In genomic region chr4:156063861-156064509, GRCm38 (mm10) we compare ENCODE assay signal across 12 mouse cellular contexts. TPM values are rescaled to one million over a fixed set of nuclear protein-coding genes. Genes with fewer than 3 reads are reported as not detected.
DNase-seq lines count a peak whose midpoint lies in the region; ATAC-seq and TF ChIP-seq lines count a peak whose summit lies in the region.
"Had no signal": no experiment of that assay in that cellular context is flagged by ENCODE, and none has a peak within 500 bp of the region (broad histone marks: within the 10 kb centered on the region; RNA-seq: fewer than 3 reads in every experiment).

No protein-coding gene starts in this region.

- no peak overlapping the region for H3K4me3 ChIP-seq in forebrain, embryonic 11.5 days (ENCODE audit: low read depth, low read length)
- no peak overlapping the region for H3K4me3 ChIP-seq in forebrain, embryonic 16.5 days (replicated peaks; ENCODE audit: low read length)
- peak overlapping the region; percentile 62 for H3K4me3 ChIP-seq in testis, adult 2 months (ENCODE audit: control insufficient read depth, low read depth, low read length)
- no peak overlapping the region for H3K4me3 ChIP-seq in midbrain, embryonic 10.5 days
- no peak overlapping the region for H3K4me3 ChIP-seq in stomach, postnatal 0 days (ENCODE audit: low read depth, low read length)
- H3K4me3 ChIP-seq: heart, embryonic 15.5 days had no signal

- WGBS in forebrain, embryonic 11.5 days: 0% methylated on average over 4 of the region's 4 CpGs
- 5% methylated on average over 4 of the region's 4 CpGs for WGBS in forebrain, embryonic 16.5 days
- WGBS in midbrain, embryonic 10.5 days: 6% methylated on average over 4 of the region's 4 CpGs
- 18% methylated on average over 4 of the region's 4 CpGs for WGBS in stomach, postnatal 0 days

- no peak overlapping the region for H3K4me2 ChIP-seq in forebrain, embryonic 11.5 days (ENCODE audit: low read depth, low read length, severe bottlenecking)
- no peak overlapping the region for H3K4me2 ChIP-seq in forebrain, embryonic 16.5 days (ENCODE audit: low read length)
- H3K4me2 ChIP-seq in stomach, postnatal 0 days (replicated peaks; ENCODE audit: low read depth): no peak overlapping the region
- H3K4me2 ChIP-seq: heart, embryonic 15.5 days had no signal

- H3K9ac ChIP-seq in forebrain, embryonic 11.5 days (ENCODE audit: low read length): 0 out of 2 replicates have a peak overlapping the region, but pooled peaks have one; percentile 12
- no peak overlapping the region for H3K9ac ChIP-seq in forebrain, embryonic 16.5 days (replicated peaks; ENCODE audit: low read depth, low read length)
- H3K9ac ChIP-seq in stomach, postnatal 0 days (ENCODE audit: low read length): peak overlapping the region; percentile 45
- H3K9ac ChIP-seq: heart, embryonic 15.5 days had no signal

- no peak for DNase-seq in forebrain, embryonic 11.5 days (ENCODE audit: low spot score)
- DNase-seq in testis, postnatal 14 days (ENCODE audit: low spot score): no peak
- peak; percentile 36 for DNase-seq in midbrain, embryonic 10.5 days (ENCODE audit: low spot score)
- peak; percentile 75 for DNase-seq in stomach, postnatal 0 days (ENCODE audit: low spot score)
- DNase-seq in frontal cortex, postnatal 25 days (ENCODE audit: low spot score in 2 of 2): no peak
- DNase-seq in ovary, postnatal 36 days (ENCODE audit: low spot score): no peak
- DNase-seq: lung, adult 18-20 months had no signal

- H3K4me1 ChIP-seq in forebrain, embryonic 11.5 days (replicated peaks; ENCODE audit: control insufficient read depth, insufficient read depth, low read length): peaks cover 4% of the 10 kb centered on the region
- H3K4me1 ChIP-seq in forebrain, embryonic 16.5 days (replicated peaks; ENCODE audit: control insufficient read depth, insufficient read depth, low read length): peaks cover 3% of the 10 kb centered on the region; the same call in 1 of the 2 replicates
- H3K4me1 ChIP-seq in testis, adult 2 months (ENCODE audit: control insufficient read depth, insufficient read depth, low read length): no peaks in the 10 kb centered on the region
- peaks cover 15% of the 10 kb centered on the region for H3K4me1 ChIP-seq in midbrain, embryonic 10.5 days
- peaks cover 4% of the 10 kb centered on the region; the same call in 1 of the 2 replicates for H3K4me1 ChIP-seq in stomach, postnatal 0 days (replicated peaks; ENCODE audit: control insufficient read depth, insufficient read depth)

- no peak for ATAC-seq in forebrain, embryonic 11.5 days (replicated peaks; ENCODE audit: low FRiP score)
- no peak for ATAC-seq in forebrain, embryonic 16.5 days
- ATAC-seq in stomach, postnatal 0 days (ENCODE audit: low FRiP score, low TSS enrichment): no peak
- ATAC-seq: Patski had no signal

- H3K27ac ChIP-seq in forebrain, embryonic 11.5 days (ENCODE audit: low read depth, low read length): no peak overlapping the region
- no peak overlapping the region for H3K27ac ChIP-seq in forebrain, embryonic 16.5 days (ENCODE audit: low read length)
- peak overlapping the region; percentile 16; the same call in 1 of the 2 replicates for H3K27ac ChIP-seq in testis, adult 2 months (ENCODE audit: control insufficient read depth, insufficient read depth, low read depth, low read length)
- H3K27ac ChIP-seq in midbrain, embryonic 10.5 days (replicated peaks): peak overlapping the region; percentile 70
- peak overlapping the region; percentile 82 for H3K27ac ChIP-seq in stomach, postnatal 0 days (replicated peaks)
- H3K27ac ChIP-seq: heart, embryonic 15.5 days had no signal

- TF ChIP-seq POLR2A in testis, adult 2 months (IDR thresholded peaks at IDR 0.05; ENCODE audit: control insufficient read depth, low read depth, low read length): peak; percentile 41; the same call in 1 of the 2 replicates

- H3K9me3 ChIP-seq in forebrain, embryonic 11.5 days (ENCODE audit: control insufficient read depth, low read length): no peaks in the 10 kb centered on the region
- no peaks in the 10 kb centered on the region for H3K9me3 ChIP-seq in forebrain, embryonic 16.5 days (ENCODE audit: control insufficient read depth, low read length)
- H3K9me3 ChIP-seq in midbrain, embryonic 10.5 days (replicated peaks): no peaks in the 10 kb centered on the region
- H3K9me3 ChIP-seq in stomach, postnatal 0 days (ENCODE audit: control insufficient read depth, low read length): no peaks in the 10 kb centered on the region
- H3K9me3 ChIP-seq: heart, embryonic 15.5 days had no signal

- no peak for TF ChIP-seq CTCF in testis, adult 2 months (IDR thresholded peaks at IDR 0.05; ENCODE audit: control insufficient read depth, insufficient read depth, insufficient replicate concordance, low read depth, low read length)
- no peak for TF ChIP-seq CTCF in stomach, postnatal 0 days (IDR thresholded peaks at IDR 0.05; ENCODE audit: low read depth)

- H3K27me3 ChIP-seq in forebrain, embryonic 11.5 days (ENCODE audit: control insufficient read depth, insufficient read depth, low read length): no peaks in the 10 kb centered on the region
- H3K27me3 ChIP-seq in forebrain, embryonic 16.5 days (replicated peaks; ENCODE audit: control insufficient read depth, insufficient read depth, low read length): no peaks in the 10 kb centered on the region
- H3K27me3 ChIP-seq in testis, adult 2 months (ENCODE audit: control insufficient read depth, insufficient read depth, low read length): no peaks in the 10 kb centered on the region
- H3K27me3 ChIP-seq in midbrain, embryonic 10.5 days (ENCODE audit: low read depth, poor library complexity, severe bottlenecking): no peaks in the 10 kb centered on the region
- no peaks in the 10 kb centered on the region for H3K27me3 ChIP-seq in stomach, postnatal 0 days (ENCODE audit: control insufficient read depth, insufficient read depth, low read length)
- H3K27me3 ChIP-seq: heart, embryonic 15.5 days; Patski had no signal

- TF ChIP-seq EP300 in stomach, postnatal 0 days (optimal IDR thresholded peaks at IDR 0.05): no peak

- H3K36me3 ChIP-seq in forebrain, embryonic 11.5 days (ENCODE audit: control insufficient read depth, insufficient read depth, low read length): no peaks in the 10 kb centered on the region
- no peaks in the 10 kb centered on the region for H3K36me3 ChIP-seq in forebrain, embryonic 16.5 days (ENCODE audit: control insufficient read depth, insufficient read depth)
- H3K36me3 ChIP-seq in testis, adult 2 months (ENCODE audit: control insufficient read depth, insufficient read depth, low read length): no peaks in the 10 kb centered on the region
- H3K36me3 ChIP-seq in midbrain, embryonic 10.5 days: no peaks in the 10 kb centered on the region
- no peaks in the 10 kb centered on the region for H3K36me3 ChIP-seq in stomach, postnatal 0 days (ENCODE audit: control insufficient read depth, insufficient read depth, low read length)
- H3K36me3 ChIP-seq: heart, embryonic 15.5 days had no signal

RNA-seq across cellular contexts. Expression of gene Ttll10, which starts 4.8 kb away (rescaled TPM):
- 0.23 and 0.33 TPM in 2 replicates for polyA plus RNA-seq in forebrain, embryonic 11.5 days (2014; fragmentation: Nextera tagmentation; extraction: Ambion mirVana)
- not detected in 2 replicates for polyA plus RNA-seq in forebrain, embryonic 16.5 days (2015; fragmentation: Nextera tagmentation; extraction: Ambion mirVana)
- 641 and 673 TPM in 2 replicates for polyA plus RNA-seq in testis, adult 2 months (2012; rRNA removed)
- polyA plus RNA-seq in midbrain, embryonic 10.5 days (2016; fragmentation: Nextera tagmentation; extraction: Ambion mirVana): 0.30 TPM in 1 of 2 replicates, not detected in the other
- polyA plus RNA-seq in stomach, postnatal 0 days (2015; fragmentation: Nextera tagmentation; extraction: Ambion mirVana): 2.7 TPM in 2 replicates
- polyA plus RNA-seq: neural tube, embryonic 14.5 days had no signal

RNA-seq across cellular contexts. Expression of gene Tnfrsf18, which starts 38.0 kb away (rescaled TPM):
- polyA plus RNA-seq in forebrain, embryonic 11.5 days (2014; fragmentation: Nextera tagmentation; extraction: Ambion mirVana): 1.1 and 1.9 TPM in 2 replicates
- polyA plus RNA-seq in forebrain, embryonic 16.5 days (2015; fragmentation: Nextera tagmentation; extraction: Ambion mirVana): 0.60 and 1.5 TPM in 2 replicates
- polyA plus RNA-seq in testis, adult 2 months (2012; rRNA removed): not detected in 2 replicates
- 1.1 and 1.8 TPM in 2 replicates for polyA plus RNA-seq in midbrain, embryonic 10.5 days (2016; fragmentation: Nextera tagmentation; extraction: Ambion mirVana)
- 2.2 and 3.3 TPM in 2 replicates for polyA plus RNA-seq in stomach, postnatal 0 days (2015; fragmentation: Nextera tagmentation; extraction: Ambion mirVana)

RNA-seq across cellular contexts. Expression of gene 9430015G10Rik, which starts 45.8 kb away (rescaled TPM):
- polyA plus RNA-seq in forebrain, embryonic 11.5 days (2014; fragmentation: Nextera tagmentation; extraction: Ambion mirVana): 83.6 and 84.0 TPM in 2 replicates
- 43.2 and 45.8 TPM in 2 replicates for polyA plus RNA-seq in forebrain, embryonic 16.5 days (2015; fragmentation: Nextera tagmentation; extraction: Ambion mirVana)
- 104 and 121 TPM in 2 replicates for polyA plus RNA-seq in testis, adult 2 months (2012; rRNA removed)
- polyA plus RNA-seq in midbrain, embryonic 10.5 days (2016; fragmentation: Nextera tagmentation; extraction: Ambion mirVana): 75.3 and 76.5 TPM in 2 replicates
- 4.9 and 5.4 TPM in 2 replicates for polyA plus RNA-seq in stomach, postnatal 0 days (2015; fragmentation: Nextera tagmentation; extraction: Ambion mirVana)

RNA-seq across cellular contexts. Expression of gene Tnfrsf4, which starts 50.3 kb away (rescaled TPM):
- polyA plus RNA-seq in forebrain, embryonic 11.5 days (2014; fragmentation: Nextera tagmentation; extraction: Ambion mirVana): 0.53 and 0.75 TPM in 2 replicates
- 1.0 and 1.4 TPM in 2 replicates for polyA plus RNA-seq in forebrain, embryonic 16.5 days (2015; fragmentation: Nextera tagmentation; extraction: Ambion mirVana)
- polyA plus RNA-seq in testis, adult 2 months (2012; rRNA removed): 2.8 and 3.4 TPM in 2 replicates
- polyA plus RNA-seq in midbrain, embryonic 10.5 days (2016; fragmentation: Nextera tagmentation; extraction: Ambion mirVana): 0.42 and 0.88 TPM in 2 replicates
- polyA plus RNA-seq in stomach, postnatal 0 days (2015; fragmentation: Nextera tagmentation; extraction: Ambion mirVana): 0.21 and 0.48 TPM in 2 replicates

Comparison
In these comparisons a context has a peak if more than half of its experiments do, and no peak if none do; other contexts are left out.
1. DNase-seq: peak in midbrain, embryonic 10.5 days (single experiment) and stomach, postnatal 0 days (single experiment); none in forebrain, embryonic 11.5 days (single experiment), testis, postnatal 14 days (single experiment), frontal cortex, postnatal 25 days (0 of 2) and ovary, postnatal 36 days (single experiment).
2. H3K27ac ChIP-seq: peak in testis, adult 2 months (single experiment), midbrain, embryonic 10.5 days (single experiment) and stomach, postnatal 0 days (single experiment); none in forebrain, embryonic 11.5 days (single experiment) and forebrain, embryonic 16.5 days (single experiment).
3. RNA of gene Ttll10, which starts 4.8 kb away (polyA plus RNA-seq): 641 to 673 TPM in testis, adult 2 months; 2.7 TPM in stomach, postnatal 0 days, 0.23 to 0.33 TPM in forebrain, embryonic 11.5 days, 0.30 TPM in midbrain, embryonic 10.5 days and not detected in forebrain, embryonic 16.5 days; every median in the first group is over 100 times any median in the second.